Mouse (Mus musculus): Measurements from ENCODE around the gene Dab1. TPM values are rescaled to one million over a fixed set of nuclear protein-coding genes. Genes with fewer than 3 reads are reported as not detected.

The Dab1 gene
- polyA plus RNA-seq, 1 experiment from 2014 or later, result 0.77 TPM

DNA sequence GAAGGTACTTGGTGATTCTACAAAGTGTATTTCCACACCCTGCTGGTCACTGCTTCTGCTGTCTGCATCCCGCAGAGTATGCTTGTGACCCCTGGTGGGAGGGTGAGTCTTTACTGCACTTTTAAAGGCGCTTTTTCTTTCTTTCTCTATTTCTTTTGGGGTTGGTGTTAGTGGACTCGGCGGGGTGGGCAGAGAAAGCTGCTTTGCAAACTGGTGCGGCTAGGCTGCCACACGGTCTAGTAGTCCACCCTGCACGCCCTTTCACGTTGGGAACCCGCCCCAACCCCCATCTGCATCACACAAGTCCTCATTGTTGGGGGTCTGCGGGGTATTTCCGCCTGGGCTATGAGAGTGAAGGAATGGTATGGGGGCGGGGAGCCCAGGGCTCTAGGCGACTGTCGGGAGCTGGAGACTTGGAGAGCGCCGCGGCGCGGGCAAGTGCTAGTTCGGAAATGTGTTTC is 749.4 kb downstream of the Dab1 start:
- DNase-seq (ENCODE audit: low spot score), result no peak

DNA sequence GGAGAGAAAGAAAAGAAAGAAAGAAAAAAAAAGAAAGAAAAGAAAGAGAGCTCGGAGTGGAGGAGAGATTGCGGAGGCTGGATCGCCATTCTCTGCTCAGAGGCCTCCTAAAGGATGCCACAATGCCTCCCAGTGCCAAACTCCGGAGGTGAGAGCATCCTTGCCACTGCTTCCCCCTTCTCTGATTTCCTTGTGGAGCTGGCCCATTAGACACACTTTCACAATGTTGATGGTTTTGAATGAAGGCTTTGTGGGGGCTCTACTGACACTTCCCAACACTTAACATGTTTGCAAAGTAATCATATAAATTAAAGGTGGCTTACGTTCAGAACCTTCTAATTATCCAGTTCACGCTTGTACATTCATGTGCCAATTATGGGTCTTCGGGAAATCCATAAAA is 749.9 kb downstream of the Dab1 start:
- DNase-seq (ENCODE audit: low spot score), result no peak

- no peak for DNase-seq (ENCODE audit: low spot score)
These were observed 752.0 kb downstream of the Dab1 start for GRCm38 (mm10) chr4:104371136-104371535.

GRCm38 (mm10) chr4:104374191-104374590 is 755.0 kb downstream of the Dab1 start:
- DNase-seq (ENCODE audit: low spot score), result no peak

DNA sequence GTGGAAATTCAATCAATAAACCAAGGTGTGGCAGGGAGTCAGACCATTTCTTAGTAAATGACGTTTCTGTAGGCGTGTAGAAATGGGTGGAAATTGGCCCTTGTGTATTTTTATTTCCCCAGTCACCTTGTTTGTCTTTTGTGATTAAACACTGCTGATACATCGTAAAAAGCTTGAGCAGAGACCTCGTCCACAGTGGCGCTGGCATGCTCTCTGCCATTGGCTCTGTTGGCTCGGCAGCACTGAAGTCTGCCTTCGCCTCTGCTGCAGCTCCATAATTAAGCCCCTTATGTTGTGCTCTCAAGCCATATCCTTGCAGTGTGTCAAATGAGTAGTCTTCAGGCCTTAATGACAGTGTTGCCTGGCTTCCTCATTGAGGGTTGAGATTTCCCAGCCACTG is 765.5 kb downstream of the Dab1 start:
- DNase-seq (ENCODE audit: low spot score), result no peak

DNA sequence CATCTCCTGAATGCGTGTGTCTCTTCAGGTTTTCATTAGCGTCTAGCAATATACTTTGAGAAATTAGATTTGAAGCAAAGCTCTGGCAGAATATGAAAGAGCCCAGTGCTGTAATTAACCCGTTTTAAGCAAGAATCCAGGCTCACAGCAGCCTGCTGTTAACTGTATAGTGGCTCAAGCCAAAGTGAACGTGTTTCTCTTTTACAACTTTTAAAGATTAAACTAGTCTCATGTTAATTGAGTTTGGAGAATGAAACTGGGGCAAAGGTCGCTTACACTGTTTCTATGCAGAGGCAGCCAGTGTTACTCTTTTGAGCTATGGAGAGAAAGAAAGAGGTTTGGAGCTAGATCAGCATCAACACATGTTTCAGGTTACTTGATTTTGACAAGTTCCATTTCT is 766.1 kb downstream of the Dab1 start:
- DNase-seq (ENCODE audit: low spot score), result no peak

DNA sequence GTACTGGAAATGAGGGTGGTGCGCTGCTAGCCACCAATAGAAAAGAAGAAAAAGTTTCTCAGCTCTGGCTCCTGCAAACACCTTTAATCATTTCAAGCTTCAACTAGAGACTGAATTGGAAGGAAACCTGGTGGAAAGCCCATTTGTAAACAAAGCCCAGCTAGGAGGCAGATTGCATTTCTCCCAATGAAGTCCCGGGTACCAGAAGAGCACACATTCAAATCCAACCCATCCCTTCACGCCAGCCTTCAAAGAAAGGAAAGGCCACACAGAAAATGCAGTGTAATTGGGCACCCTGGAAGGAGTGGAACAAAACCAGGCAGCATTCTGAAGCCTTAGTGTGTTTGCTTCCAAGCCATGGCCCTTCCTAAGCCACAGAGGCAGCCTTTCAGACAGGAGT is 776.4 kb downstream of the Dab1 start:
- no peak for DNase-seq (ENCODE audit: low spot score)

GRCm38 (mm10) chr4:104396095-104396494 is 776.9 kb downstream of the Dab1 start:
- no peak for DNase-seq (ENCODE audit: low spot score)

DNA sequence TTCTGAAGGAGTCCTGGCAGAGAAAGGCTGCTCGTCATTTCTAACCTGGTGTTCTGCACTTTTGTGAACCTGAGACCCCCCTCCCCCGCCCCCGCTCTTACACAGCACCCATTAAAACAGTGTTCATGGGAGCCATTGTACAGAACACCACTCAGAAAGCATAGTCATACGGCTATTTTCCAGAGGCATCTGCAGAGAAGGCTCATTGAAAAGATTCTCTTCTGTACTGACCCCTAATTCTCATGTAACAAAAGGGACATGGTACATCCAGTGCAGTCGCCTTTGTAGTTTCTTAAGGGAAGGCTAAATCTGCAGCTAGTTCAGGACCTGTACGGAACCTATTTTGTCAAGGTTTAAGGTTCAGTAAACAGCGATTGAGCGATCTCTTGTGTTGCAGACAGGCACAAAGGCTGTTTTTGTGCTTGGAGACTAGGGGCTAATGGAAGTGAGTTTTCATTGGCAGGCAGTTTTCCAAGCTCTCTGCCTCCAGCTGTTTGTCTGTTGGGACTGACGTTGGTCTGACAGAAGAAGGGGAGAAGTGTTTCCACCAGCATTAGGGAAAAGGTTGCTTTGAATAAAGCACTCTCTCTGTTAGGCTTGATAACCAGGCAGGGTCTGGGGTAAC is 780.1 kb downstream of the Dab1 start:
- DNase-seq (ENCODE audit: low spot score), result no peak

DNA sequence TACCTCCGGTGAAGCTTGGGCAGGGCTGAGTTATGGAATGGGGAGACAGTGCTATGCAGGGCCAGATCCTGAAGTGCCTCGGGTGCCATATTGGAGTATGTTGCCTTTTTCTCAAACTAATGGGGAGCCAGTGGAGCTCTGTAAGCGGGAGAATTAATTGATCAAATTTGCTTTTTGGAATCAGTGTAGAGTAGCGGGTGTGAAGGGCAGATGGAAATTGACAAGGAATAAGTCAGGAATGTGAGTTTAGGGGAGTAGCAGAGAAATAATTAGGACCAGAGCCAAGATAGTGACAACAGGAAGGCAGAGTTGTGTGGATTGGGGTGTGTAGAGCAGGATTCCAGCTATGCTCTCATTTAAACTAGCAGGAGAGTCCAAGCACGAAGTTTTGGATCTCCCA is 784.9 kb downstream of the Dab1 start:
- no peak for DNase-seq (ENCODE audit: low spot score)

GRCm38 (mm10) chr4:104410922-104411321 is 791.8 kb downstream of the Dab1 start:
- DNase-seq (ENCODE audit: low spot score), result no peak

DNA sequence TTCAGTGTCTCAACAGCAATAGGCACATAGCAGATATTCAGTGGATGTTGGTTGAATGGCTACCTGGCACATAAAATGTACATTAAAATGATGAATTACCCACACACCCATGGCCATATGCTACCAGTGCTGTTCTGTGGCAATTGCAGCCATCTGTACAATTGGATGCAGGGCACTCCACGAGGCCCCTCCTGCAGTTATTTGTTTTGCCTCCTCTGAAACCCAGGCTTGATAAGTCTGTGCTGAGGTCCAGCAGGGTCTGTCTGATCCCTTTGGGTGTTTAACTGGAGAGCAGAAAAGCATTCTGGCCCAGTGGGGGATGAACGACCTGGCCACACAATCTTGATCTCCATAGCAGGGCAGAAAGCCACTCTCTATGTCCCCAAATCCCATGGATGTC is 796.3 kb downstream of the Dab1 start:
- no peak for DNase-seq (ENCODE audit: low spot score)

DNA sequence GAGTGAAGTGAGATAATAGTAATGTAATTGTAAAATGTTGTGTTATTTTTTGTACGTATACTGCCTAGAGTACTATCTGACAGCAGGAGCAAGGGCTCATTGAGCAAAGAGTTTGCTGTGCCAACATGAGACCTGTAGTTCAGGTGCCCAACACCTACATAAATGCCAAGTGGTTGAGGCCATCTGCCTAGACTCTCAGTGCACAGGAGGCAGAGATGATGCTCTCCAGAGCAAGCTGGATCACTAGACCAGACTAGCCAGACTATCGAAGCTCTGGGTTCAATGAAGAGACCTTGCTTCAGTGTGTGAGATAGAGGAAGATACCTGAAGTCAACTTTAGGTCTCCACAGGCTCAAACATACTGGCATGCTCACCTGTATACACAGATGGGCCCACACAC is 799.2 kb downstream of the Dab1 start:
- DNase-seq (ENCODE audit: low spot score), result no peak

DNA sequence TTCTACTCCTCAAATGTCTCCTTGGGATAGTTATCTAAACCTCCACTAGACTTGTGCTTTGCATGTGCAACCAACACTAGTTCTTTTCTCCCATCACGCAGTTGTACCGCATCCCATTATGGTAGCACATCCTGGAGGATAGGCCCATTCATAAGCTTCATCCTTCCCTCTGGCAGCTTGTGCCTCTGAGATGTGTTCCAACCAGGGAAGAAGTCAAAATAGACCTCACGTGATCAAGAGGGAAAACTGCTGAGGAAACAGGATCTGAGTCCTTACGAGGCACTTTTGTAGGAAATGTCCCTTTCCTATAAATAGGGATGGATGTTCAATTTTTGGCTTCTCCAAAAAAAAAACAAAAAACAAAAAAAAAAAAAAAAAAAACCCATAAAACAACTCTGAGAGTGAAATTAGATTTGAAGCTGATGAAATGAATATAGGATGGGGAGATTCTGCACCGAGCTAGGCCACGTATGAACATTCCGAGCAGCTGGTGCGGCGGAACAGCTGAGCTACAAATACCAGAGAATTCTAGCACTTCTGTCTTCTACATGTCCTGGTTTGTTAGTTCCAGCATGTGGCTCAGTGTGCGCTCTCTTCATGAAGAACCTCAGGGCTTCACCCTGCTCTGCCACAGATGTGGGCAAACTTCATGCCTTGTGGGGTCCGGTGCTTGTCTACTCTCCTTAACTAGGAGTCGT is 802.0 kb downstream of the Dab1 start:
- DNase-seq (ENCODE audit: low spot score), result no peak

GRCm38 (mm10) chr4:104429127-104429526 is 810.0 kb downstream of the Dab1 start:
- DNase-seq (ENCODE audit: low spot score), result no peak

GRCm38 (mm10) chr4:104431231-104431855 is 812.2 kb downstream of the Dab1 start:
- no peak for DNase-seq (ENCODE audit: low spot score)

DNA sequence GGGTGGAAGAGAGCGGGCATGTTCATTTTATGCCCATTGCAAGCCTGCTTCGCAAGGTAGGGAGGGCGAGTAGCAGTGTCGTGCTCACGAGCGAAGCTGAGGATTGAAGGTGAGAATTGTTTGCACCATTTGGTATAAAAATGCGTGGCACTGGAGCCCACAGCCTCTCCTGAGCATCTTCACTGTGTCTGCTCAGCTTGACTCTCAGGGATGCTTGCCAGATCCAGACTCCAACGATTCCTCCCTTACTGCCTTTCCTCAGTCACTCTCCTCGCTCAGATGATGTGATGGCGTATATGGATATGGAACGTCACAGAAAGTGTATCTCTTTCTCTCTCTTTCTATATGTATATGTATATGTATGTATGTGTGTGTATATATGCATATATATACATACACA is 813.0 kb downstream of the Dab1 start:
- DNase-seq (ENCODE audit: low spot score), result no peak

GRCm38 (mm10) chr4:104435736-104436135 is 816.6 kb downstream of the Dab1 start:
- DNase-seq (ENCODE audit: low spot score), result no peak

GRCm38 (mm10) chr4:104436411-104436810 is 817.3 kb downstream of the Dab1 start:
- DNase-seq (ENCODE audit: low spot score), result no peak

- DNase-seq (ENCODE audit: low spot score), result no peak
These were observed 819.6 kb downstream of the Dab1 start for GRCm38 (mm10) chr4:104438730-104439129.

DNA sequence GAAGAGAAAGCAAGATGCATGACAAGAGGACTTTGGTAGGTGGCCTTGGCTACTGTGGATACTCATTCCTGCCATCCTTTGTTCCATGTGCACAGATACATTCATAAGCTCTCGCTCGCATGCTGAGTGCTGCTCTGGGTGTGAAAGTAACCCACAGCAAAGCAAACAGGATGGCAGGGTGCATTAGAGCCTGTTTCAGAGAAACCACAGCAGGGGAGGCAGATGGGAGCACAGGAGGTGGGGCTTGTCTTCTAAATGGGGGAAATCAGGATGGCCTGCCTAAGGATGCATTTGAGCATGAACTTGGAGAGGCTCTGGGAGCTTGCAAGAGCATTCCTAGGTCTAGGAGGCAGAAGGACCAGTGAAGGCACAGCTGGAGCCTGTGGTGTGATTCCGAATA is 820.5 kb downstream of the Dab1 start:
- no peak for DNase-seq (ENCODE audit: low spot score)

DNA sequence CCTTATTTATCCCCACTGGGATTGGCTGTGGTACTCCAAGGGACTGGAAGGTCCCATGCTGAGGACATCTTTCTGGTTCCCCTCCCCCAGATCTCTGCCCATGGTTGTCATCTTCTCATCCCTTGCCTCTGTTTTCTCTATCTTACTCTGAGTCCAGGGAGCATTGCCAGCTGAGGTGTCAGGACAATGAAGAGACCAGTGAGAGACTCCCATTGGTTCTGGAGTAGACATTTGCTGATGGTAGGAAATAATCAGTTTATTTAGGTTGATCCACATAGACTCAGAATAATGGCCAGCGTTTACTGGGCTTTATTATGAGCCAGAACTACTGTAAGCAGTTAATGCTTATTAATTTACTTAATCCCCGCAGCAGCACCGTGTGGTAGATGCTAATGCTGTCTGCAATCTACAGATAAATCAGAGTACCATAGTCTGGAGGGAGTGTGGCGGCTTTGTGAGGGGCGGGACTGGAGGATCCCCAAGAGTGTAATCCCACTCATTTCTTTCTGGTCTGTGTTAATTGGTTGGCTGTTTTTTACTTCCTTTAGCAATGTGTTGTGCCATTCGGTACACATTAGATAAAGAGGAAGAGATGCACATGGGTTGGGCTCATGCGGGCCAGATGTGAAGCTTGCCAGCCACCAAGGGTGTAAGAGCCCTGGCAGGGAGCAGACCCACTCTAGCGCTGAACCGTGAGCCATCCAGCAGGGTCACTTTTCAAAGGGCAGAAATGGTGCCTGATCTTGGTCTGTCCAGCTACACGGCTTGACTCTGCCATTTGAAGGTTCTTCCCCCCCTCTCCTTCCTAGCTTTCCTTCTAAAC is 824.0 kb downstream of the Dab1 start:
- DNase-seq (ENCODE audit: low spot score), result no peak

All from thymus, postnatal 0 days (tissue).